Mouse (Mus musculus): ENCODE data around the gene Rps15. TPM values are rescaled to one million over a fixed set of nuclear protein-coding genes. Genes with fewer than 3 reads are reported as not detected.

The Rps15 gene
- polyA plus RNA-seq, 2 experiments = 805 to 2,097 TPM

GRCm38 (mm10) chr10:80341491-80342304, 49.4 kb downstream of the Rps15 start:
- no peak overlapping the region for H3K9ac ChIP-seq (replicated peaks)

GRCm38 (mm10) chr10:80342305-80342748, 50.1 kb downstream of the Rps15 start:
- Histone ChIP-seq H3K36me3 (replicated peaks; ENCODE audit: control insufficient read depth, insufficient read depth, low read depth) (no peaks in the 10 kb centered on the region), H3K4me2 (ENCODE audit: low read depth) (peak overlapping the region; percentile 90), H3K9ac (replicated peaks) (peak overlapping the region; percentile 33), H3K4me3 (ENCODE audit: insufficient read depth in 1 of 2, low read depth in 2 of 2, low read length in 2 of 2) (peak overlapping the region; percentile 30 to 49; a peak in 3 of 4 replicates), H3K27me3 (ENCODE audit: control insufficient read depth, insufficient read depth, low read length) (peaks cover 29% of the 10 kb centered on the region), H3K4me1 (replicated peaks; ENCODE audit: control insufficient read depth in 2 of 2, insufficient read depth in 2 of 2, low read length in 1 of 2) (peaks cover 39 to 42% of the 10 kb centered on the region in 2 experiments), H3K9me3 (ENCODE audit: control insufficient read depth, low read length) (no peaks in the 10 kb centered on the region), H3K27ac (no peak overlapping the region)
- ATAC-seq (ENCODE audit: insufficient read depth) (no peak), DNase-seq (ENCODE audit: low read depth in 3 of 3, low spot score in 3 of 3) (no peak)
- WGBS (ENCODE audit: insufficient replicate concordance) = 5% methylated on average over 26 of the region's 26 CpGs
- TF ChIP-seq EP300 (IDR thresholded peaks at IDR 0.05; ENCODE audit: low read depth) (no peak), CTCF (IDR thresholded peaks at IDR 0.05; ENCODE audit: low read depth) (0 out of 2 replicates have a peak, but pooled peaks have one; percentile 13)

More at GRCm38 (mm10) chr10:80341491-80342304, 49.4 kb downstream of the Rps15 start:
- Histone ChIP-seq H3K9me3 (ENCODE audit: control insufficient read depth, low read length) (no peaks in the 10 kb centered on the region), H3K27ac (no peak overlapping the region), H3K4me2 (ENCODE audit: low read depth) (peak overlapping the region; percentile 90), H3K27me3 (ENCODE audit: control insufficient read depth, insufficient read depth, low read length) (peaks cover 26% of the 10 kb centered on the region), H3K4me3 (ENCODE audit: insufficient read depth in 1 of 2, low read depth in 2 of 2, low read length in 2 of 2) (peak overlapping the region in 1 of 2 experiments; percentile 49; a peak in 2 of 4 replicates), H3K4me1 (replicated peaks; ENCODE audit: control insufficient read depth in 2 of 2, insufficient read depth in 2 of 2, low read length in 1 of 2) (peaks cover 39 to 42% of the 10 kb centered on the region in 2 experiments), H3K36me3 (replicated peaks; ENCODE audit: control insufficient read depth, insufficient read depth, low read depth) (no peaks in the 10 kb centered on the region)
- no peak for DNase-seq (ENCODE audit: low read depth in 3 of 3, low spot score in 3 of 3)
- no peak for TF ChIP-seq EP300 (IDR thresholded peaks at IDR 0.05; ENCODE audit: low read depth)
- no peak for TF ChIP-seq CTCF (IDR thresholded peaks at IDR 0.05; ENCODE audit: low read depth)
- WGBS (ENCODE audit: insufficient replicate concordance) = 6% methylated on average over 47 of the region's 47 CpGs
- no peak for ATAC-seq (ENCODE audit: insufficient read depth)

- peak; percentile 59 to 73 (median 64) for DNase-seq (ENCODE audit: low read depth in 3 of 3, low spot score in 3 of 3)
- H3K4me1 ChIP-seq (replicated peaks; ENCODE audit: control insufficient read depth in 2 of 2, insufficient read depth in 2 of 2, low read length in 1 of 2) = peaks cover 39 to 44% of the 10 kb centered on the region in 2 experiments
- H3K9me3 ChIP-seq (ENCODE audit: control insufficient read depth, low read length) = no peaks in the 10 kb centered on the region
- H3K4me2 ChIP-seq (ENCODE audit: low read depth) = peak overlapping the region; percentile 90
- H3K27ac ChIP-seq = peak overlapping the region; percentile 99
- TF ChIP-seq EP300 (IDR thresholded peaks at IDR 0.05; ENCODE audit: low read depth) (no peak), CTCF (IDR thresholded peaks at IDR 0.05; ENCODE audit: low read depth) (no peak)
- H3K27me3 ChIP-seq (ENCODE audit: control insufficient read depth, insufficient read depth, low read length) = peaks cover 34% of the 10 kb centered on the region
- H3K4me3 ChIP-seq (ENCODE audit: insufficient read depth in 1 of 2, low read depth in 2 of 2, low read length in 2 of 2) = peak overlapping the region; percentile 42 to 49
- under 1% methylated on average over 33 of the region's 33 CpGs for WGBS (ENCODE audit: insufficient replicate concordance)
- peak; percentile 12; the same call in 1 of the 2 replicates for ATAC-seq (ENCODE audit: insufficient read depth)
- H3K36me3 ChIP-seq (replicated peaks; ENCODE audit: control insufficient read depth, insufficient read depth, low read depth) = no peaks in the 10 kb centered on the region
- H3K9ac ChIP-seq (replicated peaks) = peak overlapping the region; percentile 54
Observed at GRCm38 (mm10) chr10:80342749-80343424, 50.6 kb downstream of the Rps15 start.

GRCm38 (mm10) chr10:80343425-80343895, 51.2 kb downstream of the Rps15 start:
- H3K9ac ChIP-seq (replicated peaks) = peak overlapping the region; percentile 54
- ATAC-seq (ENCODE audit: insufficient read depth) (peak; percentile 11; the same call in 1 of the 2 replicates), DNase-seq (ENCODE audit: low read depth in 3 of 3, low spot score in 3 of 3) (no peak)
- peak overlapping the region; percentile 42 to 49 for H3K4me3 ChIP-seq (ENCODE audit: insufficient read depth in 1 of 2, low read depth in 2 of 2, low read length in 2 of 2)
- no peak for TF ChIP-seq CTCF (IDR thresholded peaks at IDR 0.05; ENCODE audit: low read depth)
- no peak for TF ChIP-seq EP300 (IDR thresholded peaks at IDR 0.05; ENCODE audit: low read depth)
- peak overlapping the region; percentile 99 for H3K27ac ChIP-seq
- H3K27me3 ChIP-seq (ENCODE audit: control insufficient read depth, insufficient read depth, low read length) = peaks cover 34% of the 10 kb centered on the region
- peaks cover 39 to 47% of the 10 kb centered on the region in 2 experiments for H3K4me1 ChIP-seq (replicated peaks; ENCODE audit: control insufficient read depth in 2 of 2, insufficient read depth in 2 of 2, low read length in 1 of 2)
- H3K4me2 ChIP-seq (ENCODE audit: low read depth) = peak overlapping the region; percentile 90
- 18% methylated on average over 13 of the region's 13 CpGs for WGBS (ENCODE audit: insufficient replicate concordance)
- H3K36me3 ChIP-seq (replicated peaks; ENCODE audit: control insufficient read depth, insufficient read depth, low read depth) = no peaks in the 10 kb centered on the region
- no peaks in the 10 kb centered on the region for H3K9me3 ChIP-seq (ENCODE audit: control insufficient read depth, low read length)

Small RNAs within 50 kb of the gene (microRNA-seq; reads per million reads assigned to microRNA genes)
- 1.3 reads per million for gene Mir6911

Other genes with a start within 250 kb of the Rps15 start
- 274 and 388 TPM in 2 replicates for gene Gpx4, start 245.3 kb upstream of the Rps15 start, polyA plus RNA-seq (2012; rRNA removed)
- 705 and 724 TPM in 2 replicates for gene Gpx4, start 245.3 kb upstream of the Rps15 start, polyA plus RNA-seq (2014; fragmentation: Nextera tagmentation; extraction: Ambion mirVana)
- gene Sbno2, start 186.9 kb upstream of the Rps15 start, polyA plus RNA-seq (2012; rRNA removed) = 10.0 and 10.1 TPM in 2 replicates
- 6.6 and 7.6 TPM in 2 replicates for gene Sbno2, start 186.9 kb upstream of the Rps15 start, polyA plus RNA-seq (2014; fragmentation: Nextera tagmentation; extraction: Ambion mirVana)
- 80.5 and 88.8 TPM in 2 replicates for gene Stk11, start 176.7 kb upstream of the Rps15 start, polyA plus RNA-seq (2012; rRNA removed)
- 17.4 and 18.9 TPM in 2 replicates for gene Stk11, start 176.7 kb upstream of the Rps15 start, polyA plus RNA-seq (2014; fragmentation: Nextera tagmentation; extraction: Ambion mirVana)
- gene Atp5d, start 153.8 kb upstream of the Rps15 start, polyA plus RNA-seq (2012; rRNA removed) = 196 and 211 TPM in 2 replicates
- 249 and 270 TPM in 2 replicates for gene Atp5d, start 153.8 kb upstream of the Rps15 start, polyA plus RNA-seq (2014; fragmentation: Nextera tagmentation; extraction: Ambion mirVana)
- 1.8 and 2.2 TPM in 2 replicates for gene Cbarp, start 151.6 kb upstream of the Rps15 start, polyA plus RNA-seq (2012; rRNA removed)
- gene Cbarp, start 151.6 kb upstream of the Rps15 start, polyA plus RNA-seq (2014; fragmentation: Nextera tagmentation; extraction: Ambion mirVana) = 0.42 and 1.1 TPM in 2 replicates
- gene Midn, start 144.2 kb upstream of the Rps15 start, polyA plus RNA-seq (2012; rRNA removed) = 9.1 and 10.3 TPM in 2 replicates
- 5.1 and 5.7 TPM in 2 replicates for gene Midn, start 144.2 kb upstream of the Rps15 start, polyA plus RNA-seq (2014; fragmentation: Nextera tagmentation; extraction: Ambion mirVana)
- gene Cirbp, start 126.5 kb upstream of the Rps15 start, polyA plus RNA-seq (2012; rRNA removed) = 19.4 and 19.8 TPM in 2 replicates
- gene Cirbp, start 126.5 kb upstream of the Rps15 start, polyA plus RNA-seq (2014; fragmentation: Nextera tagmentation; extraction: Ambion mirVana) = 10.1 and 10.7 TPM in 2 replicates
- 6.8 and 6.9 TPM in 2 replicates for gene 1600002K03Rik, start 119.5 kb upstream of the Rps15 start, polyA plus RNA-seq (2012; rRNA removed)
- gene 1600002K03Rik, start 119.5 kb upstream of the Rps15 start, polyA plus RNA-seq (2014; fragmentation: Nextera tagmentation; extraction: Ambion mirVana) = 10.6 and 13.2 TPM in 2 replicates
- 0.40 and 0.47 TPM in 2 replicates for gene Efna2, start 113.0 kb upstream of the Rps15 start, polyA plus RNA-seq (2012; rRNA removed)
- gene Efna2, start 113.0 kb upstream of the Rps15 start, polyA plus RNA-seq (2014; fragmentation: Nextera tagmentation; extraction: Ambion mirVana) = 0.51 and 0.52 TPM in 2 replicates
- 12.9 and 18.8 TPM in 2 replicates for gene Mum1, start 66.0 kb upstream of the Rps15 start, polyA plus RNA-seq (2012; rRNA removed)
- gene Mum1, start 66.0 kb upstream of the Rps15 start, polyA plus RNA-seq (2014; fragmentation: Nextera tagmentation; extraction: Ambion mirVana) = 13.2 and 13.8 TPM in 2 replicates
- gene Ndufs7, start 43.3 kb upstream of the Rps15 start, polyA plus RNA-seq (2012; rRNA removed) = 189 and 256 TPM in 2 replicates
- 272 and 285 TPM in 2 replicates for gene Ndufs7, start 43.3 kb upstream of the Rps15 start, polyA plus RNA-seq (2014; fragmentation: Nextera tagmentation; extraction: Ambion mirVana)
- gene Gamt, start 31.4 kb upstream of the Rps15 start, polyA plus RNA-seq (2012; rRNA removed) = 36.5 and 41.4 TPM in 2 replicates
- gene Gamt, start 31.4 kb upstream of the Rps15 start, polyA plus RNA-seq (2014; fragmentation: Nextera tagmentation; extraction: Ambion mirVana) = 64.9 and 67.9 TPM in 2 replicates
- gene Dazap1, start 31.0 kb upstream of the Rps15 start, polyA plus RNA-seq (2012; rRNA removed) = 54.8 and 75.9 TPM in 2 replicates
- gene Dazap1, start 31.0 kb upstream of the Rps15 start, polyA plus RNA-seq (2014; fragmentation: Nextera tagmentation; extraction: Ambion mirVana) = 20.4 and 22.7 TPM in 2 replicates
- gene Apc2, start 3.5 kb downstream of the Rps15 start, polyA plus RNA-seq (2012; rRNA removed) = 0.04 and 0.16 TPM in 2 replicates
- gene Apc2, start 3.5 kb downstream of the Rps15 start, polyA plus RNA-seq (2014; fragmentation: Nextera tagmentation; extraction: Ambion mirVana) = 0.04 TPM in 1 of 2 replicates, not detected in the other
- gene 2310011J03Rik, start 28.1 kb downstream of the Rps15 start, polyA plus RNA-seq (2012; rRNA removed) = 24.3 and 24.7 TPM in 2 replicates
- gene 2310011J03Rik, start 28.1 kb downstream of the Rps15 start, polyA plus RNA-seq (2014; fragmentation: Nextera tagmentation; extraction: Ambion mirVana) = 29.4 and 29.5 TPM in 2 replicates
- 6.6 and 7.2 TPM in 2 replicates for gene Pcsk4, start 37.0 kb downstream of the Rps15 start, polyA plus RNA-seq (2012; rRNA removed)
- gene Pcsk4, start 37.0 kb downstream of the Rps15 start, polyA plus RNA-seq (2014; fragmentation: Nextera tagmentation; extraction: Ambion mirVana) = 3.1 and 3.2 TPM in 2 replicates
- 23.6 and 29.2 TPM in 2 replicates for gene Reep6, start 37.5 kb downstream of the Rps15 start, polyA plus RNA-seq (2012; rRNA removed)
- gene Reep6, start 37.5 kb downstream of the Rps15 start, polyA plus RNA-seq (2014; fragmentation: Nextera tagmentation; extraction: Ambion mirVana) = 55.3 and 59.5 TPM in 2 replicates
- gene Adamtsl5, start 56.0 kb downstream of the Rps15 start, polyA plus RNA-seq (2012; rRNA removed) = 1.9 and 2.1 TPM in 2 replicates
- 1.3 TPM in 2 replicates for gene Adamtsl5, start 56.0 kb downstream of the Rps15 start, polyA plus RNA-seq (2014; fragmentation: Nextera tagmentation; extraction: Ambion mirVana)
- gene Plk5, start 64.0 kb downstream of the Rps15 start, polyA plus RNA-seq (2012; rRNA removed) = 0.08 and 0.10 TPM in 2 replicates
- 0.09 TPM in 1 of 2 replicates, not detected in the other for gene Plk5, start 64.0 kb downstream of the Rps15 start, polyA plus RNA-seq (2014; fragmentation: Nextera tagmentation; extraction: Ambion mirVana)
- 3.2 and 3.3 TPM in 2 replicates for gene Mex3d, start 95.2 kb downstream of the Rps15 start, polyA plus RNA-seq (2012; rRNA removed)
- gene Mex3d, start 95.2 kb downstream of the Rps15 start, polyA plus RNA-seq (2014; fragmentation: Nextera tagmentation; extraction: Ambion mirVana) = 0.55 and 1.1 TPM in 2 replicates
- 66.7 and 79.5 TPM in 2 replicates for gene Mbd3, start 107.1 kb downstream of the Rps15 start, polyA plus RNA-seq (2012; rRNA removed)
- gene Mbd3, start 107.1 kb downstream of the Rps15 start, polyA plus RNA-seq (2014; fragmentation: Nextera tagmentation; extraction: Ambion mirVana) = 43.7 and 44.3 TPM in 2 replicates
- gene Uqcr11, start 114.4 kb downstream of the Rps15 start, polyA plus RNA-seq (2012; rRNA removed) = 359 and 571 TPM in 2 replicates
- gene Uqcr11, start 114.4 kb downstream of the Rps15 start, polyA plus RNA-seq (2014; fragmentation: Nextera tagmentation; extraction: Ambion mirVana) = 729 and 738 TPM in 2 replicates
- gene Tcf3, start 141.2 kb downstream of the Rps15 start, polyA plus RNA-seq (2012; rRNA removed) = 54.7 and 74.7 TPM in 2 replicates
- gene Tcf3, start 141.2 kb downstream of the Rps15 start, polyA plus RNA-seq (2014; fragmentation: Nextera tagmentation; extraction: Ambion mirVana) = 41.9 and 55.4 TPM in 2 replicates
- gene Onecut3, start 202.4 kb downstream of the Rps15 start, polyA plus RNA-seq (2012; rRNA removed) = 0.02 TPM in 2 replicates
- gene Onecut3, start 202.4 kb downstream of the Rps15 start, polyA plus RNA-seq (2014; fragmentation: Nextera tagmentation; extraction: Ambion mirVana) = not detected in 2 replicates
- gene Atp8b3, start 246.7 kb downstream of the Rps15 start, polyA plus RNA-seq (2012; rRNA removed) = 0.01 and 0.02 TPM in 2 replicates
- 0.05 TPM in 1 of 2 replicates, not detected in the other for gene Atp8b3, start 246.7 kb downstream of the Rps15 start, polyA plus RNA-seq (2014; fragmentation: Nextera tagmentation; extraction: Ambion mirVana)

All from liver, embryonic 14.5 days (tissue).